Mouse (Mus musculus) left cerebral cortex, postnatal 14 days (tissue): Measurements from ENCODE around the gene Suox. TPM values are rescaled to one million over a fixed set of nuclear protein-coding genes. Genes with fewer than 3 reads are reported as not detected.
A peak's percentile ranks its signal among the peaks of the same experiment; 100 is the strongest.
"Not testable (repeated sequence)": the region's sequence is repeated elsewhere in the genome, so short reads cannot be mapped to it uniquely, and the experiment has no call there.

Experiments
- DNase-seq, 2 experiments: peaks; one replicate each; pipeline ENCODE4 v3.0.0; 2021 to 2022; ENCODE audit warnings: low spot score in 2 of 2, mixed read lengths in 1 of 2
- intact Hi-C: fragments of 180-260 bp; cut with DNase I; formaldehyde crosslinking; loops from one replicate; pipeline ENCODE4 v1.15.1; 2025
- long read RNA-seq, 2 experiments: library from polyadenylated mRNA; stranded (forward); transcript quantifications; one replicate each; pipeline ENCODE4 v2.0.0; 2021
- total RNA-seq, 2 experiments: library from RNA; stranded (reverse); gene quantifications; 2 replicates each; pipeline ENCODE4 v1.2.3; 2021

Suox gene
- 10 to 100 TPM; 11.2 to 11.8 TPM for total RNA-seq
- long read RNA-seq, experiment 1, transcript Suox-201 (4 exons, 2,497 nt) = major isoform, 8 of 12 reads
- long read RNA-seq, experiment 1, partial matches to known transcripts = 4 of 12 reads
- long read RNA-seq, experiment 1, other reads (novel, unspliced or antisense) = 0 of 12 reads
- long read RNA-seq, experiment 2, transcript Suox-201 (4 exons, 2,497 nt) = major isoform, 8 of 10 reads
- long read RNA-seq, experiment 2, partial matches to known transcripts = 2 of 10 reads
- long read RNA-seq, experiment 2, other reads (novel, unspliced or antisense) = 0 of 10 reads

DNA sequence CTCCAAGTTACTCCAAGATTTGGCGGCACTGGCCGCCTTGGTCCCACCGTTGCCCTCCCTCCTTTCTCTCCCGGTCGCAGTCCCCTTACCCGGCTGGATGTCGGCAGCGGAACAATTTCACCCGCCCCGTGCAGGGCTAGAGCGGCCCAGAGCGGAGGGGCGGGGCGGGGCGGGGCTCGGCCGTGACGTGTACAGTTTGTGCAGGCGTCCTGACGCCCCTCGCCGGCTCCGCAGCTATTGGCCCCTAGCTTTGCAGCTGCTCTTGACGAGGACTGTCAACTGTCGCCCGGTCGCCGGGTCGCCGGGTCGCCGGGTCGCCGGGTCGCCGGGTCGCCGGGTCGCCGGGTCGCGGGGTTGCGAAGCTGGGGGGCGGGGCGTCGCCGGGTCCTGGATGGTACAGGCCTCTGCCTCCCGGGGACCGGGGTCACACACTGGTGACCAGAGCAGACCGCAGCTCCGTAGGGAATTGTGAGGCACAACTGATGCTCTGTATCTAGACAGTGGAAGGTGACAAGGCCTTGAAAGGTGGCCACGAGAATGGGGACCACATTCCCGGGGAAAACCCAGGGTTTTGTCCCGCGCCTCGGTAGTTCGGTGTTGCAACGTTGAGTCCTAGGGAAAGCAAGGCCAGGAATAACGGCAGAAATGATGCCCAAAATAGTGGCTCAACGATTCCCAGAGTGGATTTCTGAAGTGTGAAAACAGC lies at the start of gene Suox:
TSS of gene Suox (minus strand) at position 311 of the 706 bp plus-strand sequence.
- DNase-seq = peak; percentile 65 to 84
- intact Hi-C loops = loop anchor here (2.0 to 5.0 kb wide), 2 partner anchors 47 to 107 kb away; partner anchors contain the start of genes Pa2g4 and Rps26

DNA sequence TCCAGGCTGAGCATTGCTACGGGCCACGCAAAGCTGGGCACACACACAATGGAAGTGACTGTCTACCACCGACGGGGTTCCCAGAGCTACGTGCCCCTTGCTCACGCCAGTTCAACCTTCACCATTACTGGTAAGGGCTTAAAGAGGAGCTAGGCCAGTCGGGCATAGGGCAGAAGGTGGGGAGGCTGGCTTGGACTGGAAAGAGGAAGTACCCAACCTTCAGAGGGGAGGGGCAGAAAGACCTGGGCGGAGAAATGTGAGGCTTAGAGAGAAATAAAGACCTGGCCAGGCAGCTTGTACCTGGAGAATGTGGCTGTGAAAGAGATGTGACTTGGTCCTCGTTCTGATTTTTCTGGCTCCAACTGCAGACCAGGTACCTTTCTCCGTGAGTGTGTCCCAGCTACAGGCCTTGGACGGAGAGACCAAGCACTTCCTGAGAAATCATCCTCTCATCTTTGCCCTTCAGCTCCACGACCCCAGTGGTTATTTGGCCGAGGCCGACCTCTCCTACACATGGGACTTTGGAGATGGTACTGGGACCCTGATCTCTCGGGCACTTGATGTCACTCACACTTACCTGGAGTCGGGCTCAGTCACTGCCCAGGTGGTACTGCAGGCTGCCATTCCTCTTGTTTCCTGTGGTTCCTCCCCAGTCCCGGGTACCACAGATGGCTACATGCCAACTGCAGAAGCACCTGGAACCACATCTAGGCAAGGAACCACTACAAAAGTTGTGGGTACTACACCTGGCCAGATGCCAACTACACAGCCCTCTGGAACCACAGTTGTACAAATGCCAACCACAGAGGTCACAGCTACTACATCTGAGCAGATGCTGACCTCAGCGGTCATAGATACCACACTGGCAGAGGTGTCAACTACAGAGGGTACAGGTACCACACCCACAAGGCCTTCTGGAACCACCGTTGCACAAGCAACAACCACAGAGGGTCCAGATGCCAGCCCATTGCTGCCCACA lies 42.0 kb upstream of the Suox start:
- DNase-seq = no peak
- intact Hi-C loops = no loop called here

GRCm38 (mm10) chr10:128711318-128711717 lies 37.4 kb upstream of the Suox start:
- DNase-seq, intact Hi-C loops: not testable (repeated sequence)

DNA sequence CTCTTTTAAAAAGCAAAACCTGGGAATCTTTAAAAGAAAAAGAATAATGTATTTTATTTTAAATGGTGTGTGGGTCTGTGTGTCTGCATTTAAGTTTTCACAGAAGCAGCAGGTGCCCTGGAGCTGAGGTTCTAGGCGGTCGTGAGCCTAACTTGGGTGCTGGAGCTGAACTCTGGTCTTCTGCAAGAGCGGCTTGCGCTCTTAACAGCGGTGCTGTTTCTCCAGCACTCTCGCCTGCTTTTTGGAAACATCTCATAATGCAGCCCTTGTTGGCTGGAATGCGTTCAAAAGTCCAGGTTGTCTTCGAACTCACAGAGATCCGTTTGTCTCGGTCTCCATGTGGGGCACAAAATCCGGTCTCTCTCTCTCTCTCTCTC lies 31.4 kb upstream of the Suox start:
- peak; percentile 24 to 38 for DNase-seq
- intact Hi-C loops = no loop called here

DNA sequence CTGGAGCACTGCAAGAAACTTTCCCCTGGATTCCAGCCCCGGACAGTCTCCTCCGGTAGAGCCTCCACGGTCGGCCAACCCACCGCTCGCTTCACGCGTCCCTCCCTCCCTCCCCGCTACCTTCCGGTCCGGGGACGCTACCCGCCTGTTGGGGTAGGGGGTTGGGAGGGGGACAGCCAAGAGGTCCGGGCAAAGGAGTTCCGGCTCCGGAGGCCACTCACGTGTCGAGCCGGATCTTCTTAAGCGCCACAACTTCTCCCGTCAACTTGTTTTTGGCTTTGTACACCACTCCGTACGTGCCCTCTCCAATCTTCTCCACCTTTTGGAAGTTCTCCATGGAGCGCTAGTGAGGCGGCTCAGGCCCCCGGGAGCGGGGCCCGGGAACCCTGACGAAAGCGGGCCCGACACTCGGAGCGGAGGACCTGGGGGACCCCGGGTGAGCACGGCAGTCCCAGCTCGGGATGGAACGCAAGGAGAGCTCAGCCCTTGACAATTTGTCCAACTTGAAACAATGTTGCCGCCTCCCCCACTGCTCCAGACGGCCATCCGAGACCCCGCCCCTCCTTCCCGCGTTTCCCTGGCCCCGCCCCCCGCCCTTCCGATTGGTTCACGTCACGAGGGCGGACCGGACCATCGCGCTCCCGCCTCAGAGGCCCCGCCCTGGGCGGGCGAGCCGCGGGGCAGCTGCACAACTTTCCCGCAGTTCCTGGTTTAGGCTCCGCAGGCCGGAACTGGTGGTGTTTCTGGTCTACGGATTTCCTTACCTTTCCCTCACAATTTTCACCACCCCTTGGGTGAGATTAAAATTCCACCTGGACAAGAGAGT lies 30.8 kb upstream of the Suox start, which contains the start of gene Cdk2:
TSS of gene Cdk2 (minus strand) at position 541 of the 826 bp plus-strand sequence.
- intact Hi-C loops = no loop called here
- DNase-seq = peak; percentile 79 to 85

DNA sequence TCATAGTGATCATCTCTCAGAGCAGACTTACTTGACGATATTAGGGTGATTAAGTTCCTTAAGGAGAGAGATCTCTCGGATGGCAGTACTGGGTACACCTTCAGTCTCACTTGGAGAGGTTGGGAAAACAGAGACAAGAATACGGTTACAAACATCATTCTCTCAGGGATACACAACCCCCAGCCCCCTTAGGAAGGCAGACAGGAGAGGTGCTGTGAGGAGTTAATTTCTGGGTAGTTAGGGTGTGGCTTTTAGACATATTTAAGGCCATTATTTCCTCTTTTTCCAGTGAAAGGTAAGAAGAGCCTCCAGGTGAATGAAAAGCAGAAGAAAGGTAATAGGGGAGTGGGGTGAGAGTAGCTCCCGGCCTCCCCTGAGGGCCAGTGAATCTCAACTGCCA lies 30.0 kb upstream of the Suox start, which contains the start of gene Pmel:
TSS of gene Pmel (plus strand) at position 301 of the 400 bp plus-strand sequence.
- DNase-seq = no peak
- intact Hi-C loops = no loop called here

DNA sequence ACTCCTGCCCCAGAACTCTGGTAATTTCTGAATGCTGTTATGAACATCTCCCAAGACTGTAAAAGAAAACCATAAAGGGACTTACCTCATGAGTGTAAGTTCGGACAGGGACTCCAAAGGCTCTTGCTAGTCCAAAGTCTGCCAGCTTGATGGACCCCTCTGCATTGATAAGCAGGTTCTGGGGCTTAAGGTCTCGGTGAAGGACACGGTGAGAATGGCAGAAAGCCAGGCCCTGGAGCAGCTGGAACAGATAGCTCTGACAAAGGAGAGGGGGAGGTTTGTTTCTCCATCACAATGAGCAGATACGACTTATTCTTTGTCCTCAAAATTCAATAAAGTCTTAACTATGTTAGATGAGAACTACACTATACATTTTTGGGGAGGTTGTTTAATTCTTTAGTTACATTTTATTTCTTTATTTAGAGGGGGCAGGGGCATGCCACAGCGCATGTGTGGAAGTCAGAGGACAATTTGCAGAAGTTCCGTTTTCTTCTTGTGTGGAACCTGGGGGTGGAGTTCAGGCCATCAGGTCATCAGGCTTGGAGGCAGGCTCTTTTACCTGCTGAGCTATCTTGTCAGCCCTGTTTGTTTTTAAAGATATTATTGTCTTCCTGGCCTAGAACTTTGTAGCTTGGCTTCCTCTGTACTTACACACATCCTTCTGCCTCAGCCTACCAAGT lies 28.6 kb upstream of the Suox start:
- no peak for DNase-seq
- intact Hi-C loops = no loop called here

DNA sequence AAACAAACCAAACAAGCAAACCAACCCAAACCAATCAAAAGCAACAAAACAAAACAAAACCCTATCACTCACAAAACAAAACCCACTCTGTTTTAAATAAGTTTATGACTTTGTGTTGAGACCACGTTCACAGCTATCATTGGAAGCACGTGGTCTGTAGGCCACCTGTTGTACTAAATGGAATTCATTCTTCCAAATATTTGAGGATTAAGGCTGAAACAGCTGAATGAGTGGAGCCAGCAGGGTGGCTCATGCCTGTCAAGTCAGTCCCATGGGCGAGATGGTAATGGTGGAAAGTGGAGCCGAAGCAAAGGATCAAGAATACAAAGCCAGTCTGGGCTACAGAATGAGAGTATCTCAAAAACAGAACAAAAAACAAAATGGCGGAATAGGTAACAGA lies 26.8 kb upstream of the Suox start:
- intact Hi-C loops = no loop called here
- no peak for DNase-seq

- no peak for DNase-seq
- intact Hi-C loops = loop anchor here (5.0 kb wide), 1 partner anchor 48 kb away; the partner anchor contains the start of gene Pym1
Measured at GRCm38 (mm10) chr10:128699611-128700010, 25.7 kb upstream of the Suox start.

DNA sequence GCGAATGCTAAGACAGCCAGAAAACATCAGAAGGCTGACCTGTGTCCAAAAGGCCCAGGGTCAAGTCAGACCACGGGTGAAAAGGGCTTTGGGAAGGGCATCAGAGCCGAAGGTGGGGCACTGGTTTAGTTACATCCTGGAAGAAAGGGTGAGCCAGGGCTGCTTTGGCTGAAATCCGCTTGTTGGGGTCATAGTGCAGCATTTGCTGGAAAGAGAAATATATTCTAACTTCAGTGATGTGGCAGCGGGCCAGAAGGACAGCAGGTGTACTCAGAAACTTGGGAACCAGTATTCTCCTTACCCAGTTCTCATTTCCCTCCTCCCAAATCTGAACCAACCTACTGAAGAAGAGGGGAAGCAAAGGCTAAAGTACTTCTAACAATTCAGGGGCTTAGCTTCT lies 25.1 kb upstream of the Suox start:
- intact Hi-C loops = loop anchor here (5.0 kb wide), 1 partner anchor 48 kb away; the partner anchor contains the start of gene Pym1
- no peak for DNase-seq

DNA sequence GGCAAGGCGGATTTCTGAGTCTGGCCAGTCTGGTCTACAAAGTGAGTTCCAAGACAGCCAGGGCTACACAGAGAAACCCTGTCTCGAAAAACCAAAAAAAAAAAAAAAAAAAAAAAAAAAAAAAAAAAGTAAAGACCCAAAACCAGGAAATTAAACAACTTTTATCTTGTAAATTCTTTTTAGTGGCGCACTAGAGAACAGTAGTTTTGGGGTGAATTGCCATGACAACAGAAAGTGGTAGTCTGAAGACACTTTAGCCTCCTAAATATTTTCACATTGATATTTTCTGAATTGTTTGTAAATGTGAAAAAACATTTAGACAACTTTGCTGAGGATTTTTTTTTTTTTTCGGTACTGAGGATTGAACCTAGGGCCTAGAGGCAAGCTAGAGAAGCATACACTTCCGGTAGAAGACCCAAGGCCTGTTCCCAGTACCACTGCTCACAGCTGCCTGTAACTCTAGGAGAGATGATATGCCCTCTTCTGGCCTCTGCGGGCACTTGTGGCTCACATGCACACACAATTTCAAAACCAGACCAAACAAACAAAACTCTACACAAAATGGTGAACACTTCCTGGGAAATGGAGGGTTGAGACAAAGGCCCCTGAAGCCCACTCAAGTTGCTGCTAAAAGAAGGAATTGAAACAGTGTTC lies 23.3 kb upstream of the Suox start:
- intact Hi-C loops = loop anchor here (5.0 kb wide), 1 partner anchor 50 kb away; the partner anchor contains the start of gene Pym1
- no peak for DNase-seq

DNA sequence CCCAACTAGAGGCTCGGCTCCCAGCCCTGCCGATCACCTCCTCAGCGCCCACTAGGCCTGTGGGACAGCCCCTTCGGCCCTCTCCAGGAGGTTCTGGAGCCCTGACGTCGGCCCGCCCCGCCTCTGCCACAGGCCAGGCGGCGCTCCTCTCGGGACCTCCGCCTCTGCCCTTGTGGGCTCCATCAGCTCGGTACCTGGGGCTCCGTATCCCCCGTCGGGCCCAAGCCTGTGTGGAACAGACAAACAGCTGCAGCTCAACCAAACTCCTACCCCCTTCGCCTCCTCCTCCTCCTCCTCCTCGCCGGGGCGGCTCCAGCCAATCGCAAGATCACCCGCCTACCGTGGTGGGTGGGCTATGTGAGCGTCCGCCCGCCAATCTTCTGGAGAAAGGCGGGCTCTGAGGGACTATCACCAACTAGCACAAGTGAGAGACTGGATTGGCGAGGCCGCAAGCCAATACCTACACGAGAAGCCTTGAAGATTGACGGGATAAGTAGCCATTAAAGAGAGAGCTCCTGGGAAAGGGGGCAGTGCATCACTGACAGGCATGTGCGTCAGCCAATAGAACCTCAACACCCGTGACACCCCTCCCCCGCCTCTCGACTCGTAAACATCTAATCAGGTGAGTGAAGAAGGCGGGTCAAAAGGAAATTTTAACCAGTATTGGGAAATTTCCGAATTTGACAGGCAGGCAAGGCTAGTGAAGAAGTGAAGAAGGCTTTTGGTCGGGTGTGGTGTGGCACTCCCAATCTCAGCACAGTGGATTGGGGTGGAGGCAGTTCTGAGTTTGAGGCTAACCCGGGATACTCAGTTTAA lies 22.3 kb upstream of the Suox start, which contains the start of gene Rab5b:
TSS of gene Rab5b (minus strand) at position 273 of the 816 bp plus-strand sequence.
- intact Hi-C loops = loop anchor here (5.0 kb wide), 1 partner anchor 51 kb away; the partner anchor contains the start of gene Pym1

GRCm38 (mm10) chr10:128695411-128695991 lies 21.6 kb upstream of the Suox start:
- DNase-seq = no peak
- intact Hi-C loops = loop anchor here (5.0 kb wide), 1 partner anchor 52 kb away; the partner anchor contains the start of gene Pym1

More for the DNA sequence above, 22.3 kb upstream of the Suox start, which contains the start of gene Rab5b:
- DNase-seq = peak; percentile 99 to 100

- peak in 1 of 2 experiments; percentile 34 for DNase-seq
- intact Hi-C loops = loop anchor here (5.0 kb wide), 1 partner anchor 107 kb away; the partner anchor contains the start of gene Pa2g4
Measured at GRCm38 (mm10) chr10:128674469-128675008, 666 bp upstream of the Suox start.

GRCm38 (mm10) chr10:128671148-128671547 lies 2.7 kb downstream of the Suox start:
- intact Hi-C loops = loop anchor here (5.0 kb wide), 1 partner anchor 104 kb away; the partner anchor contains the start of gene Pa2g4
- no peak for DNase-seq
